Mouse (Mus musculus): ENCODE results near the gene Bloc1s2. TPM values are rescaled to one million over a fixed set of nuclear protein-coding genes. Genes with fewer than 3 reads are reported as not detected.

Bloc1s2 gene
- total and polyA plus RNA-seq, 2 experiments from 2014 or later, result 3.8 to 43.4 TPM

DNA sequence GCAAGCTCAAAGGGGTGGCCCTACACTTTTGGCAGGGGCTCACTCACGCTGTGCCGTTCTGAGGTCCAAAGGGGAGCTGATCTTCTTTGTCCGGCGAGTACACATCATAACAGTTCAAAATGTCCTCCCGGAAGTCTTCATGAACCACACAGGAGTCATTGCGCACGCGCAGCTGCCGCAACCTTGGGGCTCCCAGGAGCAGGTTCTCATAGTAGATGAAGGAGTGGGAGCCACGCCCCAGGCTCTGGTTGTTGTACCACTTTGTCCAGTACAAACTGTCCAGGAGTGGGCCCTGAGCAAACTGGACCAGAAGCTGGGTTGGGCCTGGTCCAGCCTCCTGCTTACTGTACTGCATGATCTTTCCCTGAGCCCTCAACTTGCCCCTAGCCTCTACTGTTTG is 10.8 kb upstream of the Bloc1s2 start:
- Histone ChIP-seq H3K9me3 (replicated peaks; ENCODE audit: control insufficient read depth, low read length) (no peaks in the 10 kb centered on the region), H3K4me3 (ENCODE audit: low read depth, low read length) (no peak overlapping the region), H3K9ac (replicated peaks; ENCODE audit: low read depth, low read length) (no peak overlapping the region), H3K36me3 (replicated peaks; ENCODE audit: control insufficient read depth, insufficient read depth, low read length) (no peaks in the 10 kb centered on the region), H3K4me2 (ENCODE audit: low read depth, low read length) (no peak overlapping the region), H3K27me3 (ENCODE audit: control insufficient read depth, insufficient read depth, low read length) (no peaks in the 10 kb centered on the region; the same call in 1 of the 2 replicates), H3K27ac (ENCODE audit: low read depth) (no peak overlapping the region), H3K4me1 (ENCODE audit: control insufficient read depth, insufficient read depth) (no peaks in the 10 kb centered on the region)
- TF ChIP-seq EP300 (IDR thresholded peaks at IDR 0.05; ENCODE audit: low read depth) (no peak), CTCF (IDR thresholded peaks at IDR 0.05; ENCODE audit: low read depth) (no peak)
- WGBS, result 88% methylated on average over 10 of the region's 10 CpGs
- ATAC-seq (ENCODE audit: insufficient read depth, low read depth) (no peak), DNase-seq (ENCODE audit: low spot score) (no peak)

GRCm38 (mm10) chr19:44153781-44154180 is 7.5 kb upstream of the Bloc1s2 start:
- Histone ChIP-seq H3K9ac (replicated peaks; ENCODE audit: low read depth, low read length) (no peak overlapping the region), H3K4me3 (ENCODE audit: low read depth, low read length) (no peak overlapping the region), H3K27me3 (ENCODE audit: control insufficient read depth, insufficient read depth, low read length) (peaks cover 5% of the 10 kb centered on the region; the same call in 1 of the 2 replicates), H3K9me3 (replicated peaks; ENCODE audit: control insufficient read depth, low read length) (no peaks in the 10 kb centered on the region), H3K36me3 (replicated peaks; ENCODE audit: control insufficient read depth, insufficient read depth, low read length) (no peaks in the 10 kb centered on the region), H3K27ac (ENCODE audit: low read depth) (no peak overlapping the region), H3K4me2 (ENCODE audit: low read depth, low read length) (no peak overlapping the region), H3K4me1 (ENCODE audit: control insufficient read depth, insufficient read depth) (no peaks in the 10 kb centered on the region)
- no peak for ATAC-seq (ENCODE audit: insufficient read depth, low read depth)
- WGBS, result 73% methylated on average over 5 of the region's 5 CpGs
- no peak for TF ChIP-seq EP300 (IDR thresholded peaks at IDR 0.05; ENCODE audit: low read depth)
- TF ChIP-seq CTCF (IDR thresholded peaks at IDR 0.05; ENCODE audit: low read depth), result no peak
- DNase-seq (ENCODE audit: low spot score), result no peak

DNA sequence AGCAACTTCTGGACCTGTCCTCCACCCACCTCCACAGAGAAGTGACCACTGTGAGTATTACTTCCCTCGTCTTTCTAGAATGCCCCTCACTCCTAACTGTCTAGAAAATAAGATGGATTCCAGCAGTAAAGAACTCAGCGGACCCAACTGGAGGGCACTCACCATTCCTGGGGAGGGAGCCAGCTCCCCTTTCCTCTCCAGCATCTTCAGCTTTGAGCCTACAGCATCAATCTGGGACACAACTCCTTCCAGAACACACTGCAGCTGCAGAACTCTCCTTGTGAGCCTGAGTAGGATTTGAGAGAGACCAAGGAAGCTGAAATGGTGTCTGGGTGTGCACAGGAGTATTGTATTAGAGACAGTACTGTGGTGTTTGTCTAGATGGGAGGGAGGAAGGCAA is 2.7 kb upstream of the Bloc1s2 start:
- no peak overlapping the region for H3K4me2 ChIP-seq (ENCODE audit: low read depth, low read length)
- WGBS, result 65% methylated on average over 2 of the region's 2 CpGs
- no peak overlapping the region for H3K9ac ChIP-seq (replicated peaks; ENCODE audit: low read depth, low read length)
- H3K27me3 ChIP-seq (ENCODE audit: control insufficient read depth, insufficient read depth, low read length), result peaks cover 5% of the 10 kb centered on the region; the same call in 1 of the 2 replicates
- TF ChIP-seq EP300 (IDR thresholded peaks at IDR 0.05; ENCODE audit: low read depth) (no peak), CTCF (IDR thresholded peaks at IDR 0.05; ENCODE audit: low read depth) (no peak)
- no peak for ATAC-seq (ENCODE audit: insufficient read depth, low read depth)
- no peak overlapping the region for H3K4me3 ChIP-seq (ENCODE audit: low read depth, low read length)
- peaks cover 5% of the 10 kb centered on the region; the same call in 1 of the 2 replicates for H3K4me1 ChIP-seq (ENCODE audit: control insufficient read depth, insufficient read depth)
- 0 out of 2 replicates have a peak, but pooled peaks cover 7% of the 10 kb centered on the region for H3K36me3 ChIP-seq (replicated peaks; ENCODE audit: control insufficient read depth, insufficient read depth, low read length)
- no peak overlapping the region for H3K27ac ChIP-seq (ENCODE audit: low read depth)
- no peak for DNase-seq (ENCODE audit: low spot score)
- no peaks in the 10 kb centered on the region for H3K9me3 ChIP-seq (replicated peaks; ENCODE audit: control insufficient read depth, low read length)

DNA sequence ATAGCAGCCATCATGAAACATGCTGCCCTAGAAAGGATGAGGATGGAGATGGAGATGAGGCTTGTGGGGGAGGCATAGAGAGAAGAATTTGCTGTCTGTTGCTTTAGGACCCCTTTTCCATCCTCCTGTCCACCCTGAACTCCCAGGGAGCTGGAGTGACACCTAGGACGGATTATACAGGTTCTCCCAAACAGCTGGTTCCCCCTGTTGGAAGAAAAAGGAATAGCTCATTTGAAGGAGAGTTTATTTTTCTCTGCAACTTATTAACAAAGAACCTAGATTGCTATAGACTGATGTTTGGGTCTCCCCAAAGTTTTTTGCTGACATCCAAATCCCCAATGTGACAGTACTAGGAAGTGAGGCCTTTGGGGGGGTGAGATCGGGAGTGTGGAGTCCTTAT is 2.1 kb upstream of the Bloc1s2 start:
- DNase-seq (ENCODE audit: low spot score) (no peak), ATAC-seq (ENCODE audit: insufficient read depth, low read depth) (no peak)
- peaks cover 13% of the 10 kb centered on the region; the same call in 1 of the 2 replicates for H3K36me3 ChIP-seq (replicated peaks; ENCODE audit: control insufficient read depth, insufficient read depth, low read length)
- no peak overlapping the region for H3K4me2 ChIP-seq (ENCODE audit: low read depth, low read length)
- H3K27me3 ChIP-seq (ENCODE audit: control insufficient read depth, insufficient read depth, low read length), result peaks cover 5% of the 10 kb centered on the region; the same call in 1 of the 2 replicates
- H3K4me1 ChIP-seq (ENCODE audit: control insufficient read depth, insufficient read depth), result peaks cover 5% of the 10 kb centered on the region; the same call in 1 of the 2 replicates
- H3K9ac ChIP-seq (replicated peaks; ENCODE audit: low read depth, low read length), result no peak overlapping the region
- no peak overlapping the region for H3K27ac ChIP-seq (ENCODE audit: low read depth)
- peak; percentile 14; the same call in 1 of the 2 replicates for TF ChIP-seq CTCF (IDR thresholded peaks at IDR 0.05; ENCODE audit: low read depth)
- TF ChIP-seq EP300 (IDR thresholded peaks at IDR 0.05; ENCODE audit: low read depth), result no peak
- H3K9me3 ChIP-seq (replicated peaks; ENCODE audit: control insufficient read depth, low read length), result no peaks in the 10 kb centered on the region
- H3K4me3 ChIP-seq (ENCODE audit: low read depth, low read length), result no peak overlapping the region
- 24% methylated on average over 2 of the region's 2 CpGs for WGBS

DNA sequence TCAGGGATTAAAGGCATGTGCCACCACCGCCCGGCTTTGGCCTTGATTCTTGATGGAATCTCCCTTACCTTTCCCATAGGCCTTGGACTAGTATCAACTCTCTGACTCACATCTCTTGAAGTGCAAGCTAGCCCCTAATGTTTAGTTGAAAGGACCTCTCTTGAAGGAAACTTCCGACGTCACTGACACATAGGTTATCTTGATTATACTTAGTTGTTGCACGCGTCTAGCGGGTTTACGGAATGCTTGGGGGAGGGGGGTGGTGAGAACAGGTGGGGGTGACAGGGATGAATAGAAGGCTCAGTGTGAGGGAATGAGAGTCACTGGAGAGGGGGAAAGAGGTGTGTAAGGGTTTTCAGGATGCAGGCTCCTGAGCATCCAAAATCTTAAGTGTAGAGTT is 705 bp upstream of the Bloc1s2 start:
- 94% methylated on average over 8 of the region's 8 CpGs for WGBS

GRCm38 (mm10) chr19:44146568-44146879 is 278 bp upstream of the Bloc1s2 start:
- ATAC-seq (ENCODE audit: insufficient read depth, low read depth), result 0 out of 2 replicates have a peak, but pooled peaks have one; percentile 11
- H3K36me3 ChIP-seq (replicated peaks; ENCODE audit: control insufficient read depth, insufficient read depth, low read length), result peaks cover 31% of the 10 kb centered on the region
- no peak for DNase-seq (ENCODE audit: low spot score)
- H3K9ac ChIP-seq (replicated peaks; ENCODE audit: low read depth, low read length), result peak overlapping the region; percentile 58
- no peak for TF ChIP-seq CTCF (IDR thresholded peaks at IDR 0.05; ENCODE audit: low read depth)
- TF ChIP-seq EP300 (IDR thresholded peaks at IDR 0.05; ENCODE audit: low read depth), result no peak
- 0 out of 2 replicates have a peak, but pooled peaks cover 5% of the 10 kb centered on the region for H3K27me3 ChIP-seq (ENCODE audit: control insufficient read depth, insufficient read depth, low read length)
- WGBS, result 62% methylated on average over 9 of the region's 9 CpGs
- no peak overlapping the region for H3K27ac ChIP-seq (ENCODE audit: low read depth)
- no peaks in the 10 kb centered on the region for H3K9me3 ChIP-seq (replicated peaks; ENCODE audit: control insufficient read depth, low read length)
- peaks cover 5% of the 10 kb centered on the region; the same call in 1 of the 2 replicates for H3K4me1 ChIP-seq (ENCODE audit: control insufficient read depth, insufficient read depth)
- peak overlapping the region; percentile 75 for H3K4me2 ChIP-seq (ENCODE audit: low read depth, low read length)
- peak overlapping the region; percentile 67 for H3K4me3 ChIP-seq (ENCODE audit: low read depth, low read length)

More for the DNA sequence above, 705 bp upstream of the Bloc1s2 start:
- Histone ChIP-seq H3K27me3 (ENCODE audit: control insufficient read depth, insufficient read depth, low read length) (0 out of 2 replicates have a peak, but pooled peaks cover 5% of the 10 kb centered on the region), H3K27ac (ENCODE audit: low read depth) (no peak overlapping the region), H3K9ac (replicated peaks; ENCODE audit: low read depth, low read length) (no peak overlapping the region), H3K4me3 (ENCODE audit: low read depth, low read length) (no peak overlapping the region), H3K4me2 (ENCODE audit: low read depth, low read length) (no peak overlapping the region), H3K36me3 (replicated peaks; ENCODE audit: control insufficient read depth, insufficient read depth, low read length) (peaks cover 26% of the 10 kb centered on the region), H3K4me1 (ENCODE audit: control insufficient read depth, insufficient read depth) (peaks cover 5% of the 10 kb centered on the region; the same call in 1 of the 2 replicates), H3K9me3 (replicated peaks; ENCODE audit: control insufficient read depth, low read length) (no peaks in the 10 kb centered on the region)
- TF ChIP-seq EP300 (IDR thresholded peaks at IDR 0.05; ENCODE audit: low read depth) (no peak), CTCF (IDR thresholded peaks at IDR 0.05; ENCODE audit: low read depth) (no peak)
- DNase-seq (ENCODE audit: low spot score) (no peak), ATAC-seq (ENCODE audit: insufficient read depth, low read depth) (no peak)

All from heart, postnatal 0 days (tissue).